Mouse (Mus musculus): ENCODE measurements around the gene Gm21987.

DNA sequence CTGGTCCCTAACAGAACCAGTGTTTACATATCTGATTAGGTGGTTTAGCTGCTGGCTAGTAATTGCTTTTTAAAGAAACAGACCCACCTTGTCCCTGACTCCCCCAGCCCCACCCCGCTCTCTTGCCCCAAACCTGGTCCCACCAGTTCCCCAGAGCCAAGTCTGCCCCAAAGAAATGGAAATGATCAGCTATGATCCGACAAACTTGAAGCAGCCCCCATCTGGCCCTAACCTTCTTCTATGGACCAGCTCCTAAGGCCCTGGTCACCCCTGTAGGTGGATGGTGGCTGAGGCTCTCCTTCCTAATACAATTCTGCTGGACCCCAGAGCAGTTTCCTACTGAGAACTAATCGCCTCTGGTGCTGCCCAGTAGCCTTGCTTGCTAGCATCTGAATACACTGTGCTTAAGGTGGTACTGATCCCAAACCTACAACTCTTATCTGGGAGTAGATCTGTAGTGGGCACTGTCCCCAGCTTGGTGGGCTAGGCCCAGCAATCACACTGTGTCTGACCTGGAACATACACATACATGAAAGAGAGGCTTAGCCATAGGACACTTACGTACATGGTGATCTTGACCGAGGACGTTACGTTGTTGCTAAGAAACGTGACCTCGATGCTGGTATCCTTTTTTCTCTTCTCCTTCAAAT lies 53.6 kb downstream of the Gm21987 start:
- TF ChIP-seq POLR2A (IDR thresholded peaks at IDR 0.05; ENCODE audit: control insufficient read depth, extremely low read depth, insufficient read depth, low read length, poor library complexity) = no peak
- TF ChIP-seq CTCF (IDR thresholded peaks at IDR 0.05; ENCODE audit: borderline replicate concordance, control insufficient read depth, extremely low read depth, insufficient read depth, low read length, poor library complexity) = no peak
